Mouse (Mus musculus) 3T3-L1 (cell line): Measurements from ENCODE around the gene Enah.

Experiments
- DNase-seq: peaks from one replicate; pipeline ENCODE4 v3.0.0-alpha.2; 2015; ENCODE audit warnings: low read depth, low spot score

Gene Enah

GRCm38 (mm10) chr1:181880752-181881325 is 139.0 kb downstream of the Enah start:
- DNase-seq = no peak

- DNase-seq = no peak
Measured at GRCm38 (mm10) chr1:181878436-181878835, 141.4 kb downstream of the Enah start.

GRCm38 (mm10) chr1:181877088-181877487 is 142.7 kb downstream of the Enah start:
- DNase-seq = no peak

GRCm38 (mm10) chr1:181876656-181877055 is 143.1 kb downstream of the Enah start:
- no peak for DNase-seq

GRCm38 (mm10) chr1:181873086-181873920 is 146.5 kb downstream of the Enah start:
- DNase-seq = no peak

GRCm38 (mm10) chr1:181872639-181873038 is 147.2 kb downstream of the Enah start:
- no peak for DNase-seq

- peak; percentile 31 for DNase-seq
Measured at GRCm38 (mm10) chr1:181866429-181867280, 153.1 kb downstream of the Enah start.

GRCm38 (mm10) chr1:181865863-181866216 is 153.9 kb downstream of the Enah start:
- no peak for DNase-seq

- DNase-seq = no peak
Measured at GRCm38 (mm10) chr1:181864971-181865862, 154.6 kb downstream of the Enah start.

GRCm38 (mm10) chr1:181863431-181863830 is 156.4 kb downstream of the Enah start:
- no peak for DNase-seq

GRCm38 (mm10) chr1:181862676-181863374 is 157.0 kb downstream of the Enah start:
- DNase-seq = no peak

- no peak for DNase-seq
Measured at GRCm38 (mm10) chr1:181861181-181861902, 158.4 kb downstream of the Enah start.

- peak; percentile 97 for DNase-seq
Measured at GRCm38 (mm10) chr1:181860659-181861058, 159.1 kb downstream of the Enah start.

GRCm38 (mm10) chr1:181856329-181856728 is 163.5 kb downstream of the Enah start:
- DNase-seq = no peak

- no peak for DNase-seq
Measured at GRCm38 (mm10) chr1:181854829-181855228, 165.0 kb downstream of the Enah start.

- no peak for DNase-seq
Measured at GRCm38 (mm10) chr1:181853081-181853736, 166.6 kb downstream of the Enah start.

- DNase-seq = no peak
Measured at GRCm38 (mm10) chr1:181852466-181852865, 167.3 kb downstream of the Enah start.

GRCm38 (mm10) chr1:181851521-181852310 is 168.1 kb downstream of the Enah start:
- no peak for DNase-seq

- DNase-seq = peak; percentile 35
Measured at GRCm38 (mm10) chr1:181850441-181850840, 169.3 kb downstream of the Enah start.
